Mouse (Mus musculus) hematopoietic stem cell, adult 5-6 weeks (primary cell): ENCODE measurements around the gene Smo. TPM values are rescaled to one million over a fixed set of nuclear protein-coding genes. Genes with fewer than 3 reads are reported as not detected.

Experiments
- ATAC-seq, 2 experiments: fragments of 125-278 bp in 1 of 2; replicated peaks in 1 of 2; 2 replicates each; pipeline ENCODE4 v1.8.0; 2016 to 2017; ENCODE audit warnings: inconsistent platforms in 2 of 2, mild to moderate bottlenecking in 2 of 2, moderate number of reproducible peaks in 2 of 2, low read depth in 1 of 2, moderate TSS enrichment in 1 of 2; ENCODE audit not compliant: low FRiP score in 2 of 2, poor library complexity in 2 of 2, severe bottlenecking in 2 of 2, insufficient read depth in 1 of 2, low TSS enrichment in 1 of 2
- total RNA-seq: library from RNA; stranded (forward); fragments of 172-1452, 232-1000 nt; gene quantifications from 2 replicates; pipeline ENCODE4 v1.2.3, GENCODE M21; 2017

Smo gene
- total RNA-seq: 32.4 and 37.9 TPM in 2 replicates

DNA sequence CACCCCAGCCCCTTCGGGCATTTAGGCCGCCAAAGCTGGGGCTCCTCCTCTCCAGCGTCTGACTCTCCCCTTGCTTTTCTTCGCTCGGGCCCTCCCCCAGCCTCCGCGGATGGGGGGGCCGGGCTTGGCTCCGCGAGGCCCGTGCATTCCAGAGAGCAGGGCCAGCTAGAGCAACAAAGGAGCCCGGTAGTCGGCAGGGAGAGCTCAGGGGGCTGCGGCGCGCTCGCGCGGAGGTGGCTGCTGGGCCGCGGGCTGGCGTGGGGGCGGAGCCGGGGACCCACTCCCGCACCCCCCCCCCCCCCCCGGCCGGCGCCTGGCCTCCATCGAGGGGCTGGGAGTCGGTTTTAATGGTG is at the start of gene Smo:
Smo (plus strand) TSS at position 168 of the 353 bp plus-strand sequence.
- ATAC-seq: peak; percentile 75 to 81

DNA sequence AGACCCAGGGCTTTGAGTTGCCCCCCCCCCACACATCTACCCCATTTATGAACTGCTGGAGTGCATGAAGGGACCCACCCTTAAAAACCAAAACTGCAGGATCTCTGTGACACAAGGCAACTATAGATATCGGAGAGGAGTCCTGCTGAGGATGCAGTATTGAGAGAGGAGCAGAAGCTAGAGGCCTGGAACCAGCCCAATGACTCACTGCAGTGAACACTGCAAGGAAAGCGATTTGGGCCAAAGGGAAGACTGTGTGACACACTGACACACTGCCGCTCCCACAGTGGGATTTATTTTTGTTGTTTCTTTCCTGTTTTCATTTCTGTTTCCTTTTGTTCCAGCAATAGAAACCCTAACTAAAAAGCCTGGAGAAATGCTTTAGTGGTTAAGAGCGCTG is 49.4 kb upstream of the Smo start:
- no peak for ATAC-seq

DNA sequence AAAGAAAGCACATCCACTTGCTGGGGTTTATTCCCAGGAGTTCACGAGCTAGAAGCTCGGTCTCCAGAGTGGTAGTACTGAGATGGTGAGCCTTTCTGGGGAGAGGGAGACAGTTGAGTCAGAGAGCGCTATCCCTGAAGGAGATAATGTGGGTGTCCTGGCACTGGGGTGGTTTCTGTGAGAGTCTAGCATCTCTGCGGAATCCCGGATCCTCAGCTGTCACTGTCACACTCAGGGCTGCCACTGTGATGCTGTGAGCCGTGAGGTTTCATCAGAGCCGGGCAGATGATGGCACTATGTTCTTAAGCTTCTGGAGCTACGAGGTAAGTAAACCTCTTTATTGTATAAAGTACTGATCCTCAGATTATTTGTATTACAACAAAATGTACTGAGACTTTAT is 45.8 kb upstream of the Smo start:
- no peak for ATAC-seq

DNA sequence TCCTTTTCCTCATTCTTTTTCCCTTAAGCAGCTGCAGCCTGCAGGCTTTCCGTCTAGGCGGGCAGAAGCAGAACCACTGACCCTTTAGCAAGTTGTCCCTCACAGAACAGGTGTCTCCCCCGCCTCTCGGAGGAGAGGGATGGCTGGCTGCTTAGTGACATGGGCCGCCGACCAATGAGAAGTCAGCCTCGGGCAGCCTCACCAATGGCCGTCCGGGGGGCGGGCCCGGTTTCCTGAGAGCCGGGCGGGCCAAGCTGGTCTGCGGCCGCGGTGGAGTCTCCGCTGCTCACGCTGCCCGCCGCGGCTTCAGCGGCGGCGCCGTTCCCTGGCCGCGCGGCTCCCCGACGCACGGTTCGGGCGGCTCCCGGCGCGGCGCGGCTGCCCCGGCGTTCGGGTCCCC is 41.4 kb upstream of the Smo start, which contains the start of gene Tspan33:
Tspan33 (plus strand) TSS at position 270 of the 400 bp plus-strand sequence.
- ATAC-seq: peak; percentile 90 to 94

DNA sequence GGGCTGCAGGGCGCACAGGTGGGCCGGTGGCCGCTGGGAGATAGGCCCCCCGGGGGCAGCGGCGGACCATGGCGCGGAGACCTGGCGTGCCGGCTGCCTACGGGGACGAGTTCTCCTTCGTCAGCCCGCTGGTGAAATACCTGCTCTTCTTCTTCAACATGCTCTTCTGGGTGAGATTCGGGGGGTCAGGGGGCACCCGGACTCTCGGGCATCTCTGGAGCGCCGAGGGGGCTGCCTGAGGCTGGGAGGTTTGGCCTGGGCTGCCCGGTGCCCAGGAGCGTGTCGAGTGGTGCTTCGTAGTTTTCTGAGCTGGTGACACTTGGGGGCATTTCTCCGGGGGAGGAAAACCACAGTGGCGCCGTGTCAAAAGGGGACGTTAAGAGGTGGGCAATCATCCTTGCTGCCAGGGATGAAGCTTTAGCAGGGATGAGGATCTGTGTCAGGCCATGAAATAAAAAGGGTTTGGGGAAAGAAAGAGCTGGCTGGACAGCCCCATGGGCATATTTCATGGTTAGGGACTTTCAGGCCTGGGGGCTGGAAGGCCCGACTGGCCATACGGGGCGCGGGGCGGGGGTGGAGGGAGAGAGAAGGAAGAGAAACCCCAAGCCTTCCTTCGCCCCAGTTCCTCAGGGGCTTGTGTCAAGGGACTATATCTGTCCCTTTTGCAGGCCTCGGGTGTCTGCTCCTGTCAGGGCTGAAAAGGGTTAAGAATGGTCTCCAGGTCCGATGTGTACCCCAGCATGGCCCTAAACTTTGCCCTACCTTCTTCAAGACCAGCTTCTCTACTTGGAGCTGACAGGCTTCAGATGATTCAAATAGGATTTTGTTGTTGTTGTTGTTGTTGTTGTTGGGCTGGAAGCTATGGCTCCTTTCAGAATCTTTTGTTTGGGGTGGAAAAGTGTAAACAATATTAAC is 40.7 kb upstream of the Smo start:
- no peak for ATAC-seq

DNA sequence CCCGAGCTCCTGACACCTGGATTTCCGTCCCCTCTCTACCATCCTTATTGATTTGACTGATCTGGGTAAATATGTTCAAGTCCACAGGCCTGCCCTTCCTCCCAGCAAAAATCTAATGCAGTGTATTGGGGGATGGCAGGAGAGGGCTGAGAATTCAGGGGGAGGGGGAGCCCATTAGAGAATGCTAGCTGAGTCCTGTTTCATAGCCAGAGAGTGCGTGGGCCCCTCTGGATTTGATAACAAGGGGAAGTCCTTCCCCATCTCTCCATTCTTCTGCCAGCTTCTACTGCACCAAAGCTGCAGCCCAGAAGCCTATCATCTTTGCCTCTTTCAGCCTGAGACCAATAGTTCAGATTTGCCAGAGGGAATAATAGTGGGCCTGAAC is 40.0 kb upstream of the Smo start:
- ATAC-seq: no peak

DNA sequence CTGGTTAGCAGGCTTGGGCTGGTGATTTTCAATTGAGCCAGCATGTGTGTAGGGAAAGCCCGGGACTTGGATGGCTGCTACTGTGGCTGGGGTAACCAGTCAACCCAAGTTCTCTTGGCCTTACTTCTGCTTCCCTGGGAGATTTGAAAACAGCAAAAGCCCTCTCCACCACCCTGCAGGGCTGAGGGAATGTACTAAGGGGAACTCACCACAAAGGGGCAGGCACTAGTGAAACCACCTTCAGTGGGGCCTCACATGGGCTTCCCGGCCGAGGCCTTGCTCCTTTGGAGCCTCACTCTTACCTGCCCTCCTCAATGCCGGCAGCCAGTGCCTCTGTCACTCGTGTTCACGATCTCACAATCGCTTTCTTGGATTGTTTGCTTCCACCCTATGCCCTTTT is 39.3 kb upstream of the Smo start:
- ATAC-seq: peak; percentile 69 to 70

DNA sequence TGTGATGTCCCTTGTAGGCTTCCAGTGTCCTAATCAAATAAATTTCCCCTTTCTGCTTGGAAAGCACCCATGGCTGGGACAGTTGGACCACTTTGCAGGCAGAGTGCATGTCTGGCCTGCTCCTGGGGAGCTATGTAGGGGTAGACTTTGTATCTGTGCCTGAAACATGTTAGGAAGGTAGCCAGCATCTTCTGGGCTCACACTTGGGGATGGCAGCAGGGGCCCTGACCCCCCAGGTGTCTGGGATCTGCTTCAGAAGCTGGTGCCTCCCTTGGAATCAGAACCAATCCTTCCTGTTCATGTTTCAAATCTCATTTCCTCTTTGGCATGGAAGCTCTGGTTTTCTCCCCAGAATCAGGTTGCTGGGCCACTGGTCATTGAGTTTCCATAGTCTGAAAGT is 38.2 kb upstream of the Smo start:
- no peak for ATAC-seq

DNA sequence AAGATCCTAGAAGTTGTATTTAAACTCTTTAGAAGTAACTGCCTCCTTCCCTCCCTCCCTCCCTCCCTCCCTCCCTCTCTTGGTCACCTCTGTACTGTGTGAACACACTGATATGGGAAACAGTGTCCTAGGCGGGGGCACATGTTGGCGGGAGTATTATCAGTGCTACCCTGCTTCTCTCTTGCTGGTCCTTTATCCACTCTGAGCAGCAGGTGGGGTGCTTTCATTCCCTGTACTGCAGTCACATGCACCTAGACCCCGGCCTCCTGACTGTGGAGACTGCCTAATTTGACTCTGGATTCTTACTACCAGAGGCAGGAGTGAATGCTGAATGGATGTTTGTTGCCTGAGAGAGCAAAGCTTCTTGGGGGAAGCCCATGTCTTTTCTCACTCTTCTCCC is 37.8 kb upstream of the Smo start:
- no peak for ATAC-seq

DNA sequence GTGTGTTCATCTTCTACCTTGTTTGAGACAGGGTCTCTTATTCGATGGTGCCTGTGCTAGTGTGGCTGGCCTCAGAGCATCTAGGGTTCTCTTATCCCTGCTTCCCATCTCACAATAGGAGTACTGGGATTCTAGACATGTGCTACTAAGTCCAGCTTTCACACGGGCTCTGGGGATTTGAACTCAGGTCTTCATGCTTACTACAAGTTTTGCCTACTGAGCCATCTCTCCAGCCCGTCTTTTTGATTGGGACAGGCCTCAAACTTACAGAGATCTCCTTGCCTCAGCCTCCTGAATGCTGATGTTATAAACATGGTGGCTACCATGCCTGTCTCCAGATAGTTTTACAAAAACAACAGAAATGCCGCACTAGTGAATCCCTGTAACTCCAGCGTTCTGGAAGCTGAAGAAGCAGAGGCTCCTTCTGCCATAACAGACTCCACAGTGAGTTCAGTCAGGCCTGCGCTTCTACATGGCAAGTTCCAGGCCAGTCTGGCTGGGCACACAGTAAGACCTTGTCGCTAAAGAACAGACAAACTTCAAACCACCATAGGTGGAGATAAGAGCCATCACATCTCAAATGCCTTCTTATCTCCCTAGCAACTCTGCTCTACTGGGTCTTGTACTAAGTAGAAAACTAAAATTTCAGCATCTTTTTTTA is 36.1 kb upstream of the Smo start:
- no peak for ATAC-seq

DNA sequence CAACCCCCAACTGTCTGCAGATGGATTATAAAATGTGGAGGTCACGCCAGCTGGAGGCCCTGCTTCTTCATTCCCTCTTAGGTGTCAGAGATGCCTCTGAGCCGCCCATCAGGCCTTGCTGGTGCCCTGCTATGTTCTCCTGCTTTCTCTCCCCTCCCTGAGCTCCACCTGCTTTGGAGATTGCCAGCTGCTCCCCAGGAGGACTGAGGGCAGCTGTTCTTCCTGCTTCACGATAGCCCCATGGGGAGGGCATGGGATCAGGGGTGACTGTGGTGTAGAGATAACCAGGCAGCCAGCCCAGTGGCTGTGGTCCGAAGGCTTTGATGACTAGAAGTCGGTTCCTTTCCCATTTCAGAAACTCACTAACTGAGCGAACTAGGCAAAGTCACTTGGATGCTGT is 34.3 kb upstream of the Smo start:
- peak; percentile 70 to 77 for ATAC-seq

DNA sequence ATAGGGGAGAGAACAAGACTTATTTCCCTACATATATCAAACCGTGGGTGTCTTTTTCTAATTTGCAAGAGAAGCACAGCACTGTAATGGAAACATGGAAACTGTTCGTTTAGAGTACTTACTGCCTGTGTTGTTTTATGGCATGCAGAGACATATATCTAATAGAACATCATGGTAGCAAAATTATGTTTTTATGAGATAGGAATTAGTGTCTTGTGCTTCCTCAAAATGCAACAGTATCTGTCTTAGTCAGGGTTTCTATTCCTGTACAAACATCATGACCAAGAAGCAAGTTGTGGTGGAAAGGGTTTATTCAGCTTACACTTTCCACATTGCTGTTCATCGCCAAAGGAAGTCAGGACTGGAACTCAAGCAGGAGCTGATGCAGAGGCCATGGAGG is 33.2 kb upstream of the Smo start:
- no peak for ATAC-seq

DNA sequence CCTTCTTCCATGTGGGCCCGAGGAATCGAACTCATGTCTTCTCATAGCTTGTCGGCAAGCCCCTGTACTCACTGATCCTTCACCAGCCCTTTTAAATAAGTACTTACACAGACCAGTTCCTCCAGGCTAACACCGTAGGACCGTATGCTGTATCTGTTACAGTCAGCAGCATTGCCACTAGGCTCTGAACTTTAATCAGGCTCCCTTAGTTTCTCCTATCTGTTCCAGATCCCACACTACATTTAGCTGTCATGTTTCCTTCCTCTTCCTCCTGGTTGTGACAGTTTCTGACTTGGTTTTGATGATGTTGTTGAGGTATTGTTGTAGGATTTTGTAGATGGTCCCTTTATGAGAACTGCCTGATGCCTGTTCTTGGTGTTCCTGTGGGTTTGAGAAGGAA is 31.2 kb upstream of the Smo start:
- no peak for ATAC-seq

DNA sequence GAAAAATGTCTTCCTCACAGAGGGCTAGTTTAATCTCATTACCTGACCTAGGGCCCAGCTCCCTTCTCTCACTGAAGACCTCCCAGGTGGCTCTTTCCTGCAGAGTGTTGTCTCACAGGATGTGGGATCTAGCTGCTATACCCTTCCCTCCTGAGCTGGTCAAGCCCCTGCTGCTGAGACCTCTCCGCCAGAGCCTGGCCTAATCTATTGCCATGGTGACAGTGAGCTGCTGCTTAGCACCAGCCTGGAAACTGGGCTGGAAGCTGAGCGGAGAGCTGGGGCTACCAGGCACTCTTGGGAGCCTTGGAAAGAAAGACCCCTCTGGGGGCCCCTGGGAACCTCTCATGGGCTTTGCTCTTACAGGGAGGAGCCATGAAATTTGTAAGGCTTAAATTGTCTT is 27.4 kb upstream of the Smo start:
- no peak for ATAC-seq

DNA sequence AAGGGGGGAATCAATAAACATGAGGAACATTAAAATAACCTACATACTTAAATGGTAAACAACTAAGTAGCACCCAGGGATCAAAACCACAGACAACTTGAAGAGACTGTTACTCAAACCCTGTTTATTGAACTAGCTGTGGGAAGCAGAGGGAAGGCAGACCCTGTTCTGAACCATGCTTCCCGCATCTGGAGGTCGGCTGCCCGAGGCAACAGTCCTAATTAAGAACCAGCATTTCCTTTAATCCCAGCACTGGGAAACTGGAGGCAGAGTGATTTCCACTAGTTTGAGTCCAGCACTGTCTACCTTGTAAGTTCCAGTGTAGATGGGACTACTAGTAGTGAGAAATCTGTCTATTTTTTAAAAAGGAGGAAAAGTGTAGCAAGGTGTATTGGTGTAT is 24.0 kb upstream of the Smo start:
- ATAC-seq: no peak

DNA sequence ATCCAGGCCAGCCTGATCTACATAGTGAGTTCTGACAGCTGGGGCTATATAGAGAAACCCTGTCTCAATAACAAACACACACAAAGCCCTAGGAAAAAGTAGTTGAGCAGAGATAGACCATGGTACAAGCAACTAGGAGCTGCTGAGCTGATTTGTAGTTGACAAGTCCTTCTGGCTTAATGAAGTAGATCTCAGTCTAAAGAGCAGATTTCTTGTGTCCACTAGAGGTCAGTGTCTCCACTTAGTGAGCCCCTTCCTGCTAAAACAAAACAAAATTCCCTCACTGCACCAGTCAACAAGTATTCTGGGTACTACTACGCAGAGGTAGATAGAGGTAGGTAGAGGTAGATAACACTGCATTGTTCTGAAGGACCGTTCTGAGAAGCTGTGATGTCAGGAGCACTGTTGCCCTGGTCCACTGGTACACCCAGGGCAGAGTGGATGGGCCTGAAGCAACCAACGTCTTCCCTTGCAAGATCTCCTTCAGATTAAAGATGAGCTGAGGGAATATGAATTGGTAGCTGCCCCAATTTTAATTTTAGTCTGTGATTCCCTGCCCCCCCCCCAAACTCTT is 23.2 kb upstream of the Smo start:
- peak in 1 of 2 experiments; percentile 45; a peak in 1 of 4 replicates for ATAC-seq

DNA sequence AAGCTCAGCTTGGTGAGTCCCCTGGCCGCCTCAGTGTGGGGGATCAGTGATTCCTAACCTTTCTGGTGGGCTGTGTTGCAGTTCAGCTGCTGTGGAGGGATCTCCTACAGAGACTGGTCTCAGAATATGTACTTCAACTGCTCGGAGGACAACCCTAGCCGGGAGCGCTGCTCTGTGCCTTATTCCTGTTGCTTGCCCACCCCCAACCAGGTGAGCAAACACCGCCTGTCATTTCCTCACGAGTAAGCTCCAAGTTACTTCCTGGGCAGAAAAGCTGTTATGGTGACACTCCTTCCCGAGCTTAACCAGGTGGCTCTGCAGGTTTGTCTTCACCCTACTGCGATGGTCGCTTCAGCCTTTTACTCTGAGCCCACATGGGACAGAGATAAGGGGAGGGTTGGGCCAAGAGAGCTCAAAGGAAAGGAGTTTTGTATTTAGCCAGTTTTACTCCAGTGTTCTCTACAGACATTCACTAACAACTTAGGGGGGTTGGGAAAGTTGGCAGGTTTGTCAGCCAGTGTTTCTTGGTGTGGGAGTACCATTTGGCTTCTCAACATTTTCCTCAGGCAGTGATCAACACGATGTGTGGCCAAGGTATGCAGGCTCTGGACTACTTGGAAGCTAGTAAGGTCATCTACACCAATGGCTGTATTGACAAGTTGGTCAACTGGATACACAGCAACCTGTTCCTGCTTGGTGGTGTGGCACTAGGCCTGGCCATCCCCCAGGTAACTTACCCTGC is 18.5 kb upstream of the Smo start:
- no peak for ATAC-seq

DNA sequence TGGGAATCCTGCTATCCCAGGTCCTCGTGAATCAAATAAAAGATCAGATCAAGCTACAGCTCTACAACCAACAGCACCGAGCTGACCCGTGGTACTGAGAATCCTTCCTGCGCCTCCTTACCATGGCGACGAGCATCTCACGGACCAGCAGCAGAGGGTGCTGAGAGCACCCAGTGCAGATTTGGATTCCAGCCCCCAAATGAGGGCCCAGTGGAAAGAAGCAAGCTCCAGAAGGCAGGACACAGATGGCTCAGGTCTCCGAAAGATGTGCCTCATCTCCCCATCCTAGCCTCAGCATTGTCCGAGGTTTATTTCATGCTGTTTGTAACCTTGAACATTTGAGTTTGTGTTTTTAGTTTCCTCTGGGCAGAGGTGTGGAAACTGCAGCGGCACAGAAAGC is 17.8 kb upstream of the Smo start:
- no peak for ATAC-seq
